ENCODE assay signal across 16 mouse cellular contexts in the genomic region with DNA sequence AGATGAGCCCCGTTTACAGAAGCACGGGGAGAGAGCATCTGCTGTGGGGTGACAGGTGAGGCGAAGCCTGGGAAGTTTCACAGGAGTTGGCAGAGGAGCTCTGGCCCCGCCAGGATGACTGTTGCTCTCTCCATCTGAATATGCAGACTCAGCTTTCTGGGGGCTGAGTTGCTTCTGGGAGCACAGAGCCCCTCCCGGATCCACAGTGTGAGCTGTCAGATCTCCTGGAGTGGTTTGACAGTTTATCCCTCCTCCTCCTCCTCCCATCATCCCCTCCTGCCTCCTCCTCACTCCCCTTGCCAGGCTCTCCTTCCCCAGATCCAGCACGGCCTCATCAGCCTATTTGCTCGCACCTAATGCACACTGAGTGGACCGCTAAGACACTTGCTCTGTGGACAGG.
DNase-seq lines count a peak whose midpoint lies in the region; ATAC-seq lines count a peak whose summit lies in the region.
"Had no signal": no experiment of that assay in that cellular context is flagged by ENCODE, and none has a peak within 500 bp of the region (broad histone marks: within the 10 kb centered on the region; RNA-seq: fewer than 3 reads in every experiment).

No protein-coding gene starts in this region.

- no peak overlapping the region for H3K4me2 ChIP-seq in forebrain, embryonic 11.5 days (ENCODE audit: low read depth, low read length, severe bottlenecking)
- no peak overlapping the region for H3K4me2 ChIP-seq in midbrain, embryonic 13.5 days (replicated peaks)
- no peak overlapping the region for H3K4me2 ChIP-seq in midbrain, embryonic 14.5 days (ENCODE audit: low read length)
- H3K4me2 ChIP-seq: neural tube, embryonic 12.5 days had no signal

- ATAC-seq in forebrain, embryonic 11.5 days (replicated peaks; ENCODE audit: low FRiP score) = no peak
- ATAC-seq in midbrain, embryonic 13.5 days = peak; percentile 34; the same call in 1 of the 2 replicates
- ATAC-seq in midbrain, embryonic 14.5 days (ENCODE audit: low FRiP score, low TSS enrichment) = no peak
- ATAC-seq: liver, embryonic 12.5 days had no signal

- 56% methylated on average over 8 of the region's 8 CpGs for WGBS in forebrain, embryonic 10.5 days
- 51% methylated on average over 8 of the region's 8 CpGs for WGBS in forebrain, embryonic 11.5 days
- WGBS in midbrain, embryonic 13.5 days = 51% methylated on average over 8 of the region's 8 CpGs
- WGBS in midbrain, embryonic 14.5 days = 45% methylated on average over 8 of the region's 8 CpGs

- peaks cover 22% of the 10 kb centered on the region for H3K4me1 ChIP-seq in forebrain, embryonic 10.5 days
- H3K4me1 ChIP-seq in forebrain, embryonic 11.5 days (replicated peaks; ENCODE audit: control insufficient read depth, insufficient read depth, low read length) = no peaks in the 10 kb centered on the region
- peaks cover 24% of the 10 kb centered on the region for H3K4me1 ChIP-seq in midbrain, embryonic 13.5 days (replicated peaks)
- H3K4me1 ChIP-seq in midbrain, embryonic 14.5 days (ENCODE audit: control insufficient read depth, insufficient read depth, low read length) = peaks cover 13% of the 10 kb centered on the region

- H3K36me3 ChIP-seq in forebrain, embryonic 10.5 days (replicated peaks) = no peaks in the 10 kb centered on the region
- H3K36me3 ChIP-seq in forebrain, embryonic 11.5 days (ENCODE audit: control insufficient read depth, insufficient read depth, low read length) = no peaks in the 10 kb centered on the region
- H3K36me3 ChIP-seq in midbrain, embryonic 13.5 days = no peaks in the 10 kb centered on the region
- no peaks in the 10 kb centered on the region for H3K36me3 ChIP-seq in midbrain, embryonic 14.5 days (ENCODE audit: control insufficient read depth, insufficient read depth, low read length)
- H3K36me3 ChIP-seq: liver, embryonic 12.5 days; neural tube, embryonic 12.5 days had no signal

- no peaks in the 10 kb centered on the region for H3K9me3 ChIP-seq in forebrain, embryonic 10.5 days
- no peaks in the 10 kb centered on the region for H3K9me3 ChIP-seq in forebrain, embryonic 11.5 days (ENCODE audit: control insufficient read depth, low read length)
- no peaks in the 10 kb centered on the region for H3K9me3 ChIP-seq in midbrain, embryonic 13.5 days
- no peaks in the 10 kb centered on the region for H3K9me3 ChIP-seq in midbrain, embryonic 14.5 days (ENCODE audit: control insufficient read depth, low read length)
- H3K9me3 ChIP-seq: liver, embryonic 12.5 days; neural tube, embryonic 12.5 days had no signal

- H3K27ac ChIP-seq in forebrain, embryonic 10.5 days = peak overlapping the region; percentile 3; the same call in 1 of the 2 replicates
- H3K27ac ChIP-seq in forebrain, embryonic 11.5 days (ENCODE audit: low read depth, low read length) = no peak overlapping the region
- H3K27ac ChIP-seq in midbrain, embryonic 13.5 days = no peak overlapping the region
- no peak overlapping the region for H3K27ac ChIP-seq in midbrain, embryonic 14.5 days (replicated peaks; ENCODE audit: low read depth, low read length)
- H3K27ac ChIP-seq: gastrocnemius, adult 2 months; kidney, postnatal 0 days; liver, embryonic 12.5 days; macrophage; neural tube, embryonic 12.5 days had no signal

- H3K9ac ChIP-seq in forebrain, embryonic 11.5 days (ENCODE audit: low read length) = no peak overlapping the region
- H3K9ac ChIP-seq in midbrain, embryonic 13.5 days (replicated peaks) = no peak overlapping the region
- H3K9ac ChIP-seq in midbrain, embryonic 14.5 days (replicated peaks; ENCODE audit: low read length) = no peak overlapping the region
- H3K9ac ChIP-seq: liver, embryonic 12.5 days; neural tube, embryonic 12.5 days had no signal

- no peak overlapping the region for H3K4me3 ChIP-seq in forebrain, embryonic 10.5 days
- H3K4me3 ChIP-seq in forebrain, embryonic 11.5 days (ENCODE audit: low read depth, low read length) = no peak overlapping the region
- no peak overlapping the region for H3K4me3 ChIP-seq in midbrain, embryonic 13.5 days (replicated peaks)
- no peak overlapping the region for H3K4me3 ChIP-seq in midbrain, embryonic 14.5 days (replicated peaks; ENCODE audit: low read depth, low read length)
- H3K4me3 ChIP-seq: gastrocnemius, adult 2 months; liver, embryonic 12.5 days; neural tube, embryonic 12.5 days had no signal

- peaks cover 61% of the 10 kb centered on the region for H3K27me3 ChIP-seq in forebrain, embryonic 10.5 days (ENCODE audit: poor library complexity, severe bottlenecking)
- H3K27me3 ChIP-seq in forebrain, embryonic 11.5 days (ENCODE audit: control insufficient read depth, insufficient read depth, low read length) = no peaks in the 10 kb centered on the region; the same call in 1 of the 2 replicates
- H3K27me3 ChIP-seq in midbrain, embryonic 13.5 days = peaks cover 19% of the 10 kb centered on the region; the same call in 1 of the 2 replicates
- H3K27me3 ChIP-seq in midbrain, embryonic 14.5 days (ENCODE audit: control insufficient read depth, insufficient read depth, low read length) = no peaks in the 10 kb centered on the region
- H3K27me3 ChIP-seq: neural tube, embryonic 12.5 days had no signal

- no peak for DNase-seq in forebrain, embryonic 10.5 days (ENCODE audit: extremely low spot score, low spot score)
- DNase-seq in forebrain, embryonic 11.5 days (ENCODE audit: low spot score) = no peak
- DNase-seq in midbrain, embryonic 14.5 days = no peak
- peak; percentile 69 to 73 for DNase-seq in cerebellum, postnatal 25 days
- no peak for DNase-seq in frontal cortex, postnatal 25 days (ENCODE audit: low spot score in 2 of 2)
- DNase-seq in gastrocnemius, adult 18-20 months (ENCODE audit: low spot score) = no peak
- DNase-seq: adrenal gland, postnatal 36 days; B cell, adult 2 months; gastrocnemius, adult 2 months; heart, adult 18-20 months; heart, postnatal 10 days had no signal

Comparison
In these comparisons a context has a peak if more than half of its experiments do, and no peak if none do; other contexts are left out.
1. DNase-seq: peak in cerebellum, postnatal 25 days (2 of 2); none in forebrain, embryonic 10.5 days (single experiment), forebrain, embryonic 11.5 days (single experiment), midbrain, embryonic 14.5 days (single experiment), frontal cortex, postnatal 25 days (0 of 2) and gastrocnemius, adult 18-20 months (single experiment).